Mouse (Mus musculus): ENCODE measurements around the gene Rad51c. TPM values are rescaled to one million over a fixed set of nuclear protein-coding genes. Genes with fewer than 3 reads are reported as not detected.
A peak's percentile ranks its signal among the peaks of the same experiment; 100 is the strongest.

Rad51c gene
- polyA plus RNA-seq, 1 experiment from 2014 or later, result 8.4 TPM

- H3K9ac ChIP-seq (ENCODE audit: low read length), result peak overlapping the region; percentile 85
- H3K27ac ChIP-seq (ENCODE audit: low read length), result peak overlapping the region; percentile 96
- ATAC-seq (ENCODE audit: low read depth), result peak; percentile 95
- H3K4me3 ChIP-seq (ENCODE audit: low read length), result peak overlapping the region; percentile 60
- no peaks in the 10 kb centered on the region for H3K9me3 ChIP-seq (ENCODE audit: control insufficient read depth, low read length)
- H3K4me1 ChIP-seq (replicated peaks; ENCODE audit: control insufficient read depth, insufficient read depth, low read length), result peaks cover 5% of the 10 kb centered on the region; the same call in 1 of the 2 replicates
- no peaks in the 10 kb centered on the region for H3K27me3 ChIP-seq (ENCODE audit: control insufficient read depth, insufficient read depth, low read depth, low read length)
- 0 out of 2 replicates have a peak, but pooled peaks cover 2% of the 10 kb centered on the region for H3K36me3 ChIP-seq (ENCODE audit: control insufficient read depth, insufficient read depth, low read length)
- peak overlapping the region; percentile 75 for H3K4me2 ChIP-seq (ENCODE audit: low read depth, low read length)
- WGBS, result 1% methylated on average over 55 of the region's 58 CpGs
Observed at GRCm38 (mm10) chr11:87404111-87404853, 472 bp downstream of the Rad51c start.

- no peak overlapping the region for H3K4me3 ChIP-seq (ENCODE audit: low read length)
- H3K4me2 ChIP-seq (ENCODE audit: low read depth, low read length), result no peak overlapping the region
- 0 out of 2 replicates have a peak, but pooled peaks cover 2% of the 10 kb centered on the region for H3K36me3 ChIP-seq (ENCODE audit: control insufficient read depth, insufficient read depth, low read length)
- 93% methylated on average over 2 of the region's 2 CpGs for WGBS
- H3K9ac ChIP-seq (ENCODE audit: low read length), result no peak overlapping the region
- H3K27ac ChIP-seq (ENCODE audit: low read length), result no peak overlapping the region
- no peaks in the 10 kb centered on the region for H3K9me3 ChIP-seq (ENCODE audit: control insufficient read depth, low read length)
- ATAC-seq (ENCODE audit: low read depth), result no peak
- H3K4me1 ChIP-seq (replicated peaks; ENCODE audit: control insufficient read depth, insufficient read depth, low read length), result no peaks in the 10 kb centered on the region
- no peaks in the 10 kb centered on the region for H3K27me3 ChIP-seq (ENCODE audit: control insufficient read depth, insufficient read depth, low read depth, low read length)
Observed at GRCm38 (mm10) chr11:87398402-87398801, 6.4 kb downstream of the Rad51c start.

- no peaks in the 10 kb centered on the region for H3K27me3 ChIP-seq (ENCODE audit: control insufficient read depth, insufficient read depth, low read depth, low read length)
- 0 out of 2 replicates have a peak, but pooled peaks cover 2% of the 10 kb centered on the region for H3K36me3 ChIP-seq (ENCODE audit: control insufficient read depth, insufficient read depth, low read length)
- H3K4me3 ChIP-seq (ENCODE audit: low read length), result no peak overlapping the region
- H3K27ac ChIP-seq (ENCODE audit: low read length), result no peak overlapping the region
- H3K4me1 ChIP-seq (replicated peaks; ENCODE audit: control insufficient read depth, insufficient read depth, low read length), result no peaks in the 10 kb centered on the region
- no peak overlapping the region for H3K4me2 ChIP-seq (ENCODE audit: low read depth, low read length)
- WGBS, result 60% methylated on average over 1 of the region's 1 CpGs
- H3K9ac ChIP-seq (ENCODE audit: low read length), result no peak overlapping the region
- no peaks in the 10 kb centered on the region for H3K9me3 ChIP-seq (ENCODE audit: control insufficient read depth, low read length)
- no peak for ATAC-seq (ENCODE audit: low read depth)
Observed at GRCm38 (mm10) chr11:87393855-87394254, 10.9 kb downstream of the Rad51c start.

- Histone ChIP-seq H3K4me2 (ENCODE audit: low read depth, low read length) (no peak overlapping the region), H3K4me1 (replicated peaks; ENCODE audit: control insufficient read depth, insufficient read depth, low read length) (no peaks in the 10 kb centered on the region)
- WGBS, result 100% methylated on average over 1 of the region's 1 CpGs
Observed at GRCm38 (mm10) chr11:87385676-87386075, 19.1 kb downstream of the Rad51c start.

GRCm38 (mm10) chr11:87384551-87384950 is 20.2 kb downstream of the Rad51c start:
- H3K9ac ChIP-seq (ENCODE audit: low read length), result no peak overlapping the region
- no peak overlapping the region for H3K4me3 ChIP-seq (ENCODE audit: low read length)
- no peak overlapping the region for H3K4me2 ChIP-seq (ENCODE audit: low read depth, low read length)
- H3K27ac ChIP-seq (ENCODE audit: low read length), result no peak overlapping the region
- H3K36me3 ChIP-seq (ENCODE audit: control insufficient read depth, insufficient read depth, low read length), result no peaks in the 10 kb centered on the region
- WGBS, result 96% methylated on average over 4 of the region's 4 CpGs
- no peak for ATAC-seq (ENCODE audit: low read depth)
- no peaks in the 10 kb centered on the region for H3K27me3 ChIP-seq (ENCODE audit: control insufficient read depth, insufficient read depth, low read depth, low read length)
- H3K4me1 ChIP-seq (replicated peaks; ENCODE audit: control insufficient read depth, insufficient read depth, low read length), result no peaks in the 10 kb centered on the region
- no peaks in the 10 kb centered on the region for H3K9me3 ChIP-seq (ENCODE audit: control insufficient read depth, low read length)

More at GRCm38 (mm10) chr11:87385676-87386075, 19.1 kb downstream of the Rad51c start:
- Histone ChIP-seq H3K9ac (ENCODE audit: low read length) (no peak overlapping the region), H3K36me3 (ENCODE audit: control insufficient read depth, insufficient read depth, low read length) (no peaks in the 10 kb centered on the region), H3K27me3 (ENCODE audit: control insufficient read depth, insufficient read depth, low read depth, low read length) (no peaks in the 10 kb centered on the region), H3K4me3 (ENCODE audit: low read length) (no peak overlapping the region), H3K27ac (ENCODE audit: low read length) (no peak overlapping the region), H3K9me3 (ENCODE audit: control insufficient read depth, low read length) (no peaks in the 10 kb centered on the region)
- no peak for ATAC-seq (ENCODE audit: low read depth)

- H3K27me3 ChIP-seq (ENCODE audit: control insufficient read depth, insufficient read depth, low read depth, low read length), result no peaks in the 10 kb centered on the region
- no peak for ATAC-seq (ENCODE audit: low read depth)
- H3K4me2 ChIP-seq (ENCODE audit: low read depth, low read length), result no peak overlapping the region
- no peaks in the 10 kb centered on the region for H3K9me3 ChIP-seq (ENCODE audit: control insufficient read depth, low read length)
- H3K9ac ChIP-seq (ENCODE audit: low read length), result no peak overlapping the region
- no peak overlapping the region for H3K4me3 ChIP-seq (ENCODE audit: low read length)
- no peaks in the 10 kb centered on the region for H3K36me3 ChIP-seq (ENCODE audit: control insufficient read depth, insufficient read depth, low read length)
- 64% methylated on average over 9 of the region's 9 CpGs for WGBS
- H3K27ac ChIP-seq (ENCODE audit: low read length), result no peak overlapping the region
- no peaks in the 10 kb centered on the region for H3K4me1 ChIP-seq (replicated peaks; ENCODE audit: control insufficient read depth, insufficient read depth, low read length)
Observed at GRCm38 (mm10) chr11:87367865-87368580, 36.7 kb downstream of the Rad51c start.

- no peak overlapping the region for H3K4me3 ChIP-seq (ENCODE audit: low read length)
- H3K4me1 ChIP-seq (replicated peaks; ENCODE audit: control insufficient read depth, insufficient read depth, low read length), result no peaks in the 10 kb centered on the region
- H3K9me3 ChIP-seq (ENCODE audit: control insufficient read depth, low read length), result no peaks in the 10 kb centered on the region
- H3K4me2 ChIP-seq (ENCODE audit: low read depth, low read length), result no peak overlapping the region
- no peaks in the 10 kb centered on the region for H3K27me3 ChIP-seq (ENCODE audit: control insufficient read depth, insufficient read depth, low read depth, low read length)
- H3K36me3 ChIP-seq (ENCODE audit: control insufficient read depth, insufficient read depth, low read length), result no peaks in the 10 kb centered on the region
- no peak overlapping the region for H3K27ac ChIP-seq (ENCODE audit: low read length)
- no peak for ATAC-seq (ENCODE audit: low read depth)
- no peak overlapping the region for H3K9ac ChIP-seq (ENCODE audit: low read length)
- 79% methylated on average over 7 of the region's 7 CpGs for WGBS
Observed at GRCm38 (mm10) chr11:87367061-87367460, 37.7 kb downstream of the Rad51c start.

GRCm38 (mm10) chr11:87365120-87365519 is 39.6 kb downstream of the Rad51c start:
- no peaks in the 10 kb centered on the region for H3K9me3 ChIP-seq (ENCODE audit: control insufficient read depth, low read length)
- H3K27ac ChIP-seq (ENCODE audit: low read length), result no peak overlapping the region
- H3K9ac ChIP-seq (ENCODE audit: low read length), result no peak overlapping the region
- no peak overlapping the region for H3K4me3 ChIP-seq (ENCODE audit: low read length)
- no peak overlapping the region for H3K4me2 ChIP-seq (ENCODE audit: low read depth, low read length)
- WGBS, result 78% methylated on average over 5 of the region's 5 CpGs
- no peak for ATAC-seq (ENCODE audit: low read depth)
- peaks cover 2% of the 10 kb centered on the region; the same call in 1 of the 2 replicates for H3K27me3 ChIP-seq (ENCODE audit: control insufficient read depth, insufficient read depth, low read depth, low read length)
- H3K36me3 ChIP-seq (ENCODE audit: control insufficient read depth, insufficient read depth, low read length), result no peaks in the 10 kb centered on the region
- H3K4me1 ChIP-seq (replicated peaks; ENCODE audit: control insufficient read depth, insufficient read depth, low read length), result no peaks in the 10 kb centered on the region

GRCm38 (mm10) chr11:87359262-87359612 is 45.5 kb downstream of the Rad51c start:
- H3K27me3 ChIP-seq (ENCODE audit: control insufficient read depth, insufficient read depth, low read depth, low read length), result peaks cover 28% of the 10 kb centered on the region
- H3K4me1 ChIP-seq (replicated peaks; ENCODE audit: control insufficient read depth, insufficient read depth, low read length), result peaks cover 10% of the 10 kb centered on the region; the same call in 1 of the 2 replicates
- WGBS, result 12% methylated on average over 10 of the region's 10 CpGs
- H3K4me3 ChIP-seq (ENCODE audit: low read length), result peak overlapping the region; percentile 75
- peak overlapping the region; percentile 99 for H3K4me2 ChIP-seq (ENCODE audit: low read depth, low read length)
- no peaks in the 10 kb centered on the region for H3K36me3 ChIP-seq (ENCODE audit: control insufficient read depth, insufficient read depth, low read length)
- peak overlapping the region; percentile 57 for H3K9ac ChIP-seq (ENCODE audit: low read length)
- H3K27ac ChIP-seq (ENCODE audit: low read length), result no peak overlapping the region
- H3K9me3 ChIP-seq (ENCODE audit: control insufficient read depth, low read length), result no peaks in the 10 kb centered on the region
- no peak for ATAC-seq (ENCODE audit: low read depth)
